ENCODE assay signal across 13 mouse cellular contexts in the genomic region with DNA sequence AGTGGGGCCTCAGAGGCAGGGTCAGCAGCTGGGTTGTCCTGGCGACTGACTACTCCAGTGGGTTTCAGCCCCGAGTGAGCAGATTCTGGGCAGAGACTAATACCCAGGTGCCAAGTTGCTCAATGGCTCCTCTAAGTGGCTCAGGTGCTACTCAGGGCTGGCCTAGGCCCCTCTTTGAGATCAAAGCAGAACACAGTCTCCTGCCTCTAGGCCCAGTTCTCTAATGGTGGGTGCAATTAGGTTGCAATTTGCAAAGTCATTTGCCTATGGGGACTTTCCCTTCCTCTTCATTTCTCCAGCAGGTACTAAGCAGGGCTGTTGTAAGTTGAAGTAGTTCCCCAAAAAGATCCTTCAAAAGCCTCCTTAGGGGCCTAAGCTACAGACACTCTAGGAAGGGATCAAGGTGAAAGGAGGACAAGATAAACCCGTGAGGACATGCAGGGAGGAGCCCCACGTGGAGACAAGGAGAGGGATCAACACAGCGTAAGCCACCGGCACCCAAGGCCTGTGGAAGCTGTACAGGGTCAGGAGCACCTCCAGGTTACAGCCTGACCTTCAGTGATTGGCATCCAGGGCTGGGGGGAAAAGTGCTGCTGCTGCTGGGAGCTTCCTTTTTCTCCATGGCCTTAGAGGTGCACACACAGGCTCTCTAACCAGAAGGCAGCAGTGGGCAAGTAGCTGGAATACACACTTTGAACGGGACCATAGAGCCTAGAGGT. TPM values are rescaled to one million over a fixed set of nuclear protein-coding genes. Genes with fewer than 3 reads are reported as not detected.
DNase-seq lines count a peak whose midpoint lies in the region; ATAC-seq and TF ChIP-seq lines count a peak whose summit lies in the region.
"Had no signal": no experiment of that assay in that cellular context is flagged by ENCODE, and none has a peak within 500 bp of the region (broad histone marks: within the 10 kb centered on the region; RNA-seq: fewer than 3 reads in every experiment).

No protein-coding gene starts in this region.

- H3K27me3 ChIP-seq in kidney, embryonic 16.5 days (ENCODE audit: insufficient read depth, low read length), result no peaks in the 10 kb centered on the region
- no peaks in the 10 kb centered on the region for H3K27me3 ChIP-seq in kidney, adult 2 months (replicated peaks; ENCODE audit: control insufficient read depth, insufficient read depth, low read length)
- H3K27me3 ChIP-seq in CH12.LX (replicated peaks), result peaks cover 17% of the 10 kb centered on the region

- 0 out of 2 replicates have a peak, but pooled peaks cover 6% of the 10 kb centered on the region for H3K79me2 ChIP-seq in CH12.LX (replicated peaks; ENCODE audit: control insufficient read depth, extremely low read depth, insufficient read depth, poor library complexity, severe bottlenecking)

- DNase-seq in adrenal gland, adult 2 months, result peak; percentile 4
- DNase-seq in adrenal gland, postnatal 36 days, result no peak
- DNase-seq in kidney, adult 2 months, result no peak
- DNase-seq in CH12.LX (ENCODE audit: extremely low read depth), result peak; percentile 85
- DNase-seq in lung, postnatal 10 days, result peak; percentile 64
- DNase-seq in right cerebral cortex, postnatal 25 days, result no peak
- DNase-seq in gastrocnemius, adult 18-20 months (ENCODE audit: low spot score), result no peak
- DNase-seq: adrenal gland, postnatal 10 days; cerebellum, adult 9-10 months; gastrocnemius, postnatal 10 days had no signal

- dilution Hi-C loops in CH12.LX (cut with MboI; ENCODE audit: extremely low pct_ligation_motif_present, extremely low pct_unique_long_range_greater_than_20kb, low sequenced_read_pairs), result no loop called here

- TF ChIP-seq POLR2A in kidney, adult 2 months (IDR thresholded peaks at IDR 0.05; ENCODE audit: low read depth, low read length), result no peak
- peak; percentile 41; the same call in 1 of the 2 replicates for TF ChIP-seq POLR2A in CH12.LX (IDR thresholded peaks at IDR 0.05; ENCODE audit: low read depth, low read length)

- peaks cover 24% of the 10 kb centered on the region for H3K4me1 ChIP-seq in kidney, embryonic 16.5 days (ENCODE audit: insufficient read depth, low read length)
- peaks cover 12% of the 10 kb centered on the region; the same call in 1 of the 2 replicates for H3K4me1 ChIP-seq in kidney, adult 2 months (ENCODE audit: control insufficient read depth, insufficient read depth, low read length)
- peaks cover 26 to 62% of the 10 kb centered on the region in 2 experiments for H3K4me1 ChIP-seq in CH12.LX (ENCODE audit: control insufficient read depth in 1 of 2, insufficient read depth in 2 of 2)

- no peak; the same call in 1 of the 2 replicates for TF ChIP-seq RAD21 in CH12.LX (IDR thresholded peaks at IDR 0.05; ENCODE audit: low read depth, low read length)

- H3K27ac ChIP-seq in kidney, embryonic 16.5 days (ENCODE audit: low read length), result no peak overlapping the region
- H3K27ac ChIP-seq in kidney, adult 2 months (ENCODE audit: insufficient read depth, low read depth, low read length), result no peak overlapping the region
- peak overlapping the region; percentile 86 for H3K27ac ChIP-seq in CH12.LX (ENCODE audit: insufficient read depth, low read depth)

- H3K4me2 ChIP-seq in kidney, embryonic 16.5 days (replicated peaks; ENCODE audit: low read depth, low read length), result no peak overlapping the region
- peak overlapping the region; percentile 75 for H3K4me2 ChIP-seq in CH12.LX (ENCODE audit: insufficient read depth, low read depth, poor library complexity, severe bottlenecking)

- no peak for ATAC-seq in kidney, embryonic 16.5 days (ENCODE audit: low FRiP score, low TSS enrichment)
- ATAC-seq: intestine, postnatal 0 days had no signal

- H3K9me3 ChIP-seq in kidney, embryonic 16.5 days (ENCODE audit: low read length), result no peaks in the 10 kb centered on the region
- no peaks in the 10 kb centered on the region for H3K9me3 ChIP-seq in CH12.LX (replicated peaks; ENCODE audit: low read length)

- no peaks in the 10 kb centered on the region for H3K36me3 ChIP-seq in kidney, embryonic 16.5 days (ENCODE audit: insufficient read depth, low read length)
- no peaks in the 10 kb centered on the region for H3K36me3 ChIP-seq in kidney, adult 2 months (ENCODE audit: control insufficient read depth, insufficient read depth, low read length)
- peaks cover 16 to 39% of the 10 kb centered on the region in 2 experiments for H3K36me3 ChIP-seq in CH12.LX (replicated peaks in 1 of 2; ENCODE audit: control insufficient read depth in 1 of 2, insufficient read depth in 1 of 2, low read length in 1 of 2)

- 0 out of 2 replicates have a peak overlapping the region, but pooled peaks have one; percentile 11 for H3K9ac ChIP-seq in kidney, embryonic 16.5 days (replicated peaks; ENCODE audit: low read length)
- peak overlapping the region; percentile 36 for H3K9ac ChIP-seq in CH12.LX (ENCODE audit: insufficient read depth, low read depth)

- no peak for TF ChIP-seq CTCF in kidney, adult 2 months (conservative IDR thresholded peaks at IDR 0.05; ENCODE audit: insufficient read depth, insufficient read length, low read depth, low read length)
- no peak; a peak in 1 of 4 replicates for TF ChIP-seq CTCF in CH12.LX (conservative IDR thresholded peaks at IDR 0.05 in 1 of 2, IDR thresholded peaks at IDR 0.05 in 1 of 2; ENCODE audit: low read depth in 2 of 2, low read length in 2 of 2)

- in situ Hi-C loops in CH12.LX (cut with MboI; ENCODE audit: low pct_ligation_motif_present, low pct_unique_long_range_greater_than_20kb, low sequenced_read_pairs), result loop anchor here (5.0 to 10.0 kb wide), 2 partner anchors 72 to 304 kb away; no protein-coding TSS in a partner anchor

- H3K4me3 ChIP-seq in kidney, embryonic 16.5 days (ENCODE audit: low read length), result no peak overlapping the region
- no peak overlapping the region for H3K4me3 ChIP-seq in kidney, adult 2 months (ENCODE audit: insufficient read depth, low read depth, low read length)
- H3K4me3 ChIP-seq in CH12.LX (replicated peaks in 1 of 3; ENCODE audit: low read depth in 2 of 3, low read length in 2 of 3, poor library complexity in 1 of 3), result peak overlapping the region; percentile 20 to 54 (median 24)

- peak; percentile 68; the same call in 1 of the 2 replicates for TF ChIP-seq EP300 in CH12.LX (IDR thresholded peaks at IDR 0.05; ENCODE audit: low read length)

- WGBS in kidney, embryonic 16.5 days, result 50% methylated on average over 7 of the region's 7 CpGs
- 62% methylated on average over 7 of the region's 7 CpGs for WGBS in kidney, adult 2 months

TF ChIP-seq in CH12.LX, 34 proteins besides CTCF, POLR2A, EP300 and RAD21 (continues in another document):
- 0 out of 2 replicates have a peak, but pooled peaks have one; percentile 61 for TF ChIP-seq MAFK (IDR thresholded peaks at IDR 0.05; ENCODE audit: insufficient replicate concordance, low read length)
- TF ChIP-seq SIN3A (IDR thresholded peaks at IDR 0.05; ENCODE audit: low read length), result peak; percentile 46; the same call in 1 of the 2 replicates
- TF ChIP-seq TCF12 (IDR thresholded peaks at IDR 0.05; ENCODE audit: low read depth, low read length), result peak; percentile 40; the same call in 1 of the 2 replicates
- TF ChIP-seq TBP (conservative IDR thresholded peaks at IDR 0.05; ENCODE audit: low read depth, low read length), result peak; percentile 75; the same call in 1 of the 2 replicates
- TF ChIP-seq ETS1 (conservative IDR thresholded peaks at IDR 0.05; ENCODE audit: low read depth, low read length), result peak; percentile 32; the same call in 1 of the 2 replicates
- TF ChIP-seq BHLHE40 (IDR thresholded peaks at IDR 0.05; ENCODE audit: low read depth, low read length), result peak; percentile 50; the same call in 1 of the 2 replicates
- TF ChIP-seq ZNF384 (IDR thresholded peaks at IDR 0.05; ENCODE audit: low read depth, low read length), result no peak
- TF ChIP-seq MEF2A (IDR thresholded peaks at IDR 0.05; ENCODE audit: borderline replicate concordance, low read depth, low read length), result peak; percentile 20; the same call in 1 of the 2 replicates

RNA-seq across cellular contexts. Expression of a gene that starts 2.6 kb away (rescaled TPM):
- total RNA-seq in adrenal gland, adult 2 months (2021), result 10 to 100 TPM; 13.1 to 14.7 TPM
- polyA plus RNA-seq in adrenal gland, adult 2 months (2012; rRNA removed), result 19.4 and 28.8 TPM in 2 replicates
- total RNA-seq in adrenal gland, postnatal 36 days (2021), result 10 to 100 TPM; 14.0 to 14.2 TPM
- 6.7 and 11.2 TPM in 2 replicates for polyA plus RNA-seq in kidney, embryonic 16.5 days (2015; fragmentation: Nextera tagmentation; extraction: Ambion mirVana)
- polyA plus RNA-seq in kidney, adult 2 months (2012; rRNA removed), result 18.2 TPM in 2 replicates
- total RNA-seq in CH12.LX (2012; rRNA removed) (16.9 and 17.2 TPM in 2 replicates), CH12.LX (2014; rRNA removed) (13.0 and 13.3 TPM in 2 replicates)
- polyA plus RNA-seq in CH12.LX (2012; ENCODE audit: insufficient read length, low read depth), result 24.5 and 29.9 TPM in 2 replicates
- 1 to 10 TPM; 8.2 to 9.1 TPM for total RNA-seq in gastrocnemius, adult 18-20 months (2021)

RNA-seq across cellular contexts. Expression of a gene that starts 13.5 kb away (rescaled TPM):
- 100 to 1,000 TPM; 380 to 873 TPM for total RNA-seq in adrenal gland, adult 2 months (2021)
- 1,054 and 1,398 TPM in 2 replicates for polyA plus RNA-seq in adrenal gland, adult 2 months (2012; rRNA removed)
- 100 to 1,000 TPM; 736 to 838 TPM for total RNA-seq in adrenal gland, postnatal 36 days (2021)
- polyA plus RNA-seq in kidney, embryonic 16.5 days (2015; fragmentation: Nextera tagmentation; extraction: Ambion mirVana), result 435 and 485 TPM in 2 replicates
- 2,294 and 2,331 TPM in 2 replicates for polyA plus RNA-seq in kidney, adult 2 months (2012; rRNA removed)
- total RNA-seq in CH12.LX (2012; rRNA removed) (3,654 and 3,770 TPM in 2 replicates), CH12.LX (2014; rRNA removed) (1,686 and 1,748 TPM in 2 replicates)
- polyA plus RNA-seq in CH12.LX (2012; ENCODE audit: insufficient read length, low read depth), result 705 and 1,020 TPM in 2 replicates
- total RNA-seq in gastrocnemius, adult 18-20 months (2021), result 100 to 1,000 TPM; 355 to 460 TPM

RNA-seq across cellular contexts. Expression of a gene that starts 19.0 kb away (rescaled TPM):
- not detected for total RNA-seq in adrenal gland, adult 2 months (2021)
- not detected in 2 replicates for polyA plus RNA-seq in adrenal gland, adult 2 months (2012; rRNA removed)
- not detected for total RNA-seq in adrenal gland, postnatal 36 days (2021)
- polyA plus RNA-seq in kidney, embryonic 16.5 days (2015; fragmentation: Nextera tagmentation; extraction: Ambion mirVana), result 1.5 and 1.6 TPM in 2 replicates
- polyA plus RNA-seq in kidney, adult 2 months (2012; rRNA removed), result 0.49 and 0.50 TPM in 2 replicates
- total RNA-seq in CH12.LX (2012; rRNA removed) (not detected in 2 replicates), CH12.LX (2014; rRNA removed) (not detected in 2 replicates)
- not detected in 2 replicates for polyA plus RNA-seq in CH12.LX (2012; ENCODE audit: insufficient read length, low read depth)
- not detected for total RNA-seq in gastrocnemius, adult 18-20 months (2021)
- total RNA-seq: adrenal gland, postnatal 10 days; gastrocnemius, postnatal 10 days; layer of hippocampus, postnatal 14 days had no signal

RNA-seq across cellular contexts. Expression of a gene that starts 45.0 kb away (rescaled TPM):
- total RNA-seq in adrenal gland, adult 2 months (2021), result 10 to 100 TPM; 30.7 to 35.0 TPM
- polyA plus RNA-seq in adrenal gland, adult 2 months (2012; rRNA removed), result 41.7 and 48.7 TPM in 2 replicates
- total RNA-seq in adrenal gland, postnatal 36 days (2021), result 10 to 100 TPM; 25.7 to 74.5 TPM
- 53.1 and 57.4 TPM in 2 replicates for polyA plus RNA-seq in kidney, embryonic 16.5 days (2015; fragmentation: Nextera tagmentation; extraction: Ambion mirVana)
- 83.3 and 97.8 TPM in 2 replicates for polyA plus RNA-seq in kidney, adult 2 months (2012; rRNA removed)
- total RNA-seq in CH12.LX (2012; rRNA removed) (0.46 and 0.85 TPM in 2 replicates), CH12.LX (2014; rRNA removed) (0.16 and 0.20 TPM in 2 replicates)
- 0.45 and 0.67 TPM in 2 replicates for polyA plus RNA-seq in CH12.LX (2012; ENCODE audit: insufficient read length, low read depth)
- 10 to 100 TPM in 1 of 2 experiments, 1 to 10 TPM in 1; 9.6 to 10.6 TPM for total RNA-seq in gastrocnemius, adult 18-20 months (2021)

Comparison
In these comparisons a context has a peak if more than half of its experiments do, and no peak if none do; other contexts are left out.
1. DNase-seq: peak in adrenal gland, adult 2 months (single experiment), CH12.LX (single experiment) and lung, postnatal 10 days (single experiment); none in adrenal gland, postnatal 36 days (0 of 2), kidney, adult 2 months (single experiment), right cerebral cortex, postnatal 25 days (single experiment) and gastrocnemius, adult 18-20 months (single experiment).
2. H3K4me3 ChIP-seq: peak in CH12.LX (3 of 3); none in kidney, embryonic 16.5 days (single experiment) and kidney, adult 2 months (single experiment).